Mouse (Mus musculus) brain, embryonic 14.5 days (tissue): ENCODE results near the gene Prmt3.

Experiments
- CTCF ChIP-seq: fragments of 200-500 bp; IDR thresholded peaks from 2 replicates; pipeline ENCODE4 v1.5.1; 2012; ENCODE audit warnings: inconsistent platforms, mild to moderate bottlenecking, moderate library complexity, borderline replicate concordance; ENCODE audit not compliant: insufficient read depth, insufficient read length; ENCODE audit errors: extremely low read depth
- POLR2A ChIP-seq: fragments of 200-500 bp; IDR thresholded peaks from 2 replicates; pipeline ENCODE4 v1.6.1; 2012; ENCODE audit warnings: mild to moderate bottlenecking, inconsistent platforms, borderline replicate concordance; ENCODE audit not compliant: poor library complexity, insufficient read depth, insufficient read length, severe bottlenecking; ENCODE audit errors: extremely low read depth

GRCm38 (mm10) chr7:49797171-49797570 is 19.0 kb downstream of the Prmt3 start:
- TF ChIP-seq CTCF (no peak), POLR2A (no peak)
